Mouse (Mus musculus) hindbrain, embryonic 11.5 days (tissue): ENCODE measurements at regions not wholly inside any gene's neighbourhood (a gene's known extent, or its start where the extent isn't known, plus 50 kb on each side); places are given as distances from the start of the nearest gene placed in this dataset.
"Not testable (repeated sequence)": the region's sequence is repeated elsewhere in the genome, so short reads cannot be mapped to it uniquely, and the experiment has no call there.

ENCODE experiments used
- ATAC-seq: fragments of 200-750 bp; cut with Nextera tagmentation; 2 replicates; pipeline ENCODE4 v1.8.0; 2017; ENCODE audit warnings: mild to moderate bottlenecking, moderate TSS enrichment, moderate library complexity; ENCODE audit not compliant: low FRiP score
- DNase-seq: peaks from one replicate; pipeline ENCODE4 v3.0.0-alpha.2; 2015; ENCODE audit warnings: low spot score
- H3K27ac ChIP-seq: fragments of 300-500 bp; sonication (generic); 2 replicates; pipeline ENCODE4 v1.5.1; 2014; ENCODE audit warnings: mild to moderate bottlenecking, low read depth, low read length
- H3K27me3 ChIP-seq: fragments of 300-500 bp; sonication (generic); 2 replicates; pipeline ENCODE4 v1.6.1; 2014; ENCODE audit warnings: mild to moderate bottlenecking, low read length, moderate library complexity, mixed read lengths; ENCODE audit not compliant: control insufficient read depth, insufficient read depth
- H3K36me3 ChIP-seq: fragments of 300-500 bp; sonication (generic); 2 replicates; pipeline ENCODE4 v1.6.1; 2014; ENCODE audit warnings: mild to moderate bottlenecking, low read length, moderate library complexity, mixed read lengths; ENCODE audit not compliant: control insufficient read depth, insufficient read depth
- H3K4me1 ChIP-seq: fragments of 300-500 bp; sonication (generic); replicated peaks from 2 replicates; pipeline ENCODE4 v1.6.1; 2014; ENCODE audit warnings: low read length, mixed read lengths; ENCODE audit not compliant: control insufficient read depth, insufficient read depth
- H3K4me2 ChIP-seq: fragments of 300-500 bp; sonication (generic); replicated peaks from 2 replicates; pipeline ENCODE4 v1.6.1; 2014; ENCODE audit warnings: mild to moderate bottlenecking, low read depth, low read length
- H3K4me3 ChIP-seq: fragments of 300-500 bp; sonication (generic); 2 replicates; pipeline ENCODE4 v1.5.1; 2014; ENCODE audit warnings: low read depth, low read length
- H3K9ac ChIP-seq: fragments of 300-500 bp; sonication (generic); 2 replicates; pipeline ENCODE4 v1.6.1; 2014; ENCODE audit warnings: low read depth, low read length
- H3K9me3 ChIP-seq: fragments of 300-500 bp; sonication (generic); 2 replicates; pipeline ENCODE4 v1.6.1; 2016; ENCODE audit warnings: low read length; ENCODE audit not compliant: control insufficient read depth
- WGBS: fragments of 180-500 bp; shearing (Covaris S2); extraction: QIAGEN DNeasy Blood & Tissue Kit; methylation state at CpG from one replicate; pipeline ENCODE4 v1.1.7; 2014; 5-methylcytosine and 5-hydroxymethylcytosine counted together

DNA sequence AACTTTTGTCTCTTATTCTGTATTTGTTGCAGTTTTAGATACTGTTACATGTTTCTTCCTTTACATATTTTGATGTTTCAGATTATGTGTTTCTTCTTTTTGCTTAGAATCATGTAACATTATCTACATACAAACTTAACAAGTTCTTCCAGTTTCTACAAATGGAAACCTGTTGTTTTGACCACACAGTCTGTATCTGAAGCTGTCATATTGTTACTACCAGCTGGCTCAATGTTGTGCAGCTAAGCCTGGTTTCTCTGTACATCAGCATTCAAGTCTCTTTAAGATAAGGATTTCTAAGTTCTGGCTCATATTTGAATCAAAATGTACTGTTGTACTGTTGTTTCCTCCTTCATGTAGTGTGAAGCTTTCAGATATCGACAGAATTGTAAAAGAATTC, 65.4 kb upstream of the Vps41 start:
- no peak for DNase-seq
- Histone ChIP-seq H3K27ac (no peak overlapping the region), H3K9ac (no peak overlapping the region), H3K27me3 (no peaks in the 10 kb centered on the region), H3K9me3 (no peaks in the 10 kb centered on the region), H3K4me3 (no peak overlapping the region), H3K4me1 (no peaks in the 10 kb centered on the region), H3K4me2 (no peak overlapping the region), H3K36me3 (no peaks in the 10 kb centered on the region)
- no peak for ATAC-seq
- WGBS, result 96% methylated on average over 1 of the region's 1 CpGs

DNA sequence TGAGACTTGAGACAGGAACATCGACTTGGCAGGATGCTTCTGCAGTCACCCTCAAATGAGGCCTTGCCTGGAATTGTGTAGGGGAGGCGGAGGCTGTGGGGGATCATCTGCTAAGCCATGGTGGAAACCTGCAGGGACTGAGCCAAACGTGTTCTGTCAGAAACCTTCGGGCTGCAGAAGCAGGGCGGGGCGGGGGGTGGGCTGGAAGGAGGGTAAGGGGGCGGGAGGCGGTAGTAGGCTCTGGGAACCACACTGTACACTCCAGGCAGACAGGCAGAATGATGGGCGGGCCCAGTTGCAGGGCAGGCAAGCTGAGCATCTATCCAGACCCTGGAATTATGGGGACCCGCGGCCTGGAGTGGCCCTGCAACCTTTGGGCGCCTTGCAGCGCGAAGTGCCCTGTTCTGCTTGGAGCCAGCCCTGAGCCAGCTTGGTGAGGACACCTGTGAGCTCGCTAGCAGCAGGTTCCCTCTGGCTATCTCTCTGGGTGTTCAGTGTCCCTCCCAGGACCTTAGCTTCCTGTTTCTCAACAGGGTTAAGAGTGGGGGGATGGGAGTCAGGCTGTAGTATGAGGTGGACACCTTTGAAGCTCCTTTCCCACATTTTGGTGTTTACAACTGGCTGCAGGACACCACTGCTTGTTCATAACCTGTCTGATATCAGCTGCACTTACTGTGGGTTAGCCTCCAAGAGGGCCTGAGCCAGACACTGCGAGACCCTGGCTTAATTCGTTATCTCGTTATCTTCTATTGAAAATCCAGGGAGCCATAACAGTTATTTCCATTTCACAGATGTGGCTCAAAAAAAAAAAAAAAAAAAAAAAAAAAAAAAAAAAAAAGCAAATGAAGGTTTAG, 102.1 kb upstream of the Vps41 start:
- H3K4me3 ChIP-seq, result no peak overlapping the region
- H3K9me3 ChIP-seq, result no peaks in the 10 kb centered on the region
- H3K27me3 ChIP-seq, result no peaks in the 10 kb centered on the region
- H3K27ac ChIP-seq, result no peak overlapping the region
- H3K4me2 ChIP-seq, result no peak overlapping the region
- no peaks in the 10 kb centered on the region for H3K4me1 ChIP-seq
- WGBS, result 17% methylated on average over 18 of the region's 18 CpGs
- no peaks in the 10 kb centered on the region for H3K36me3 ChIP-seq
- ATAC-seq, result peak; percentile 69
- peak; percentile 28 for DNase-seq
- no peak overlapping the region for H3K9ac ChIP-seq

DNA sequence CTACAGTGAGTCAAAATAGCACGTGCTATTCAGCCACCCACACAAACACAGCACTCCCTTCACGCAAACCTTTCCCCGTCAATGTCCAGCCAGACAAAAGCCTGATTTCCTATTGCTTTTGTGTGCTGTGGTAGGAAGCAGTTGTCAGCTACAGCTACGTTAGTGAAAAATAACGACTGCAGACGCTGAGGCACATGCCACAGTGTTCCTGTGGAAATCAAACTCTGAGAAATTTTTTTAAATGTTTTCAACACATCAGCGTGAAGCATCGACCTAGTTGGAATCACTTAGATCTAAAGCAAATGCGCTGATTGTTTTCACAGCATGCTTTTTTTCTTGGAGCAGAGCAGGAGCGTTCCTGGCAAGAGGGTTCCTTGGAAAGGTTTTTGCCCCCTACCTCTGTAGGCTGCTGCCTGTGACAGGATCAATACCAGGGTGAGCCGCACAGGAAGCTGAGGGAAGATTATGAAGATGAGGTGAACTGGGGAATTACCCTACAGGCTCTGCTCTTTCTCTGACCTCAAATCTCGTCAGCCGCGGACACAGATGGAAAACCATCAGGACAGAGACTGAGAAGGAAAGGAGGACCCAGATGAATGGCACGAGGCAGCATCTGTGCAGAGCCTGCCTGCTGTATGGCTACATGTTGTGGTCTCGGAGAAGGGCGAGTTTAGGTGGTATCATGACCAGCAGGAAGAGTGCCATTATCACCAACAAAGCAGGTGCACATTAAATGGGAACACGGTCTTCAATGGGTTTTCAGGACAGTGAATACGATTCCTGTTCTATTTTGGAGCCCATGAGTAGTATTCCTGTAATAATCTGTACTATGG, 136.2 kb upstream of the Vps41 start:
- H3K4me1 ChIP-seq, result no peaks in the 10 kb centered on the region
- no peak overlapping the region for H3K27ac ChIP-seq
- no peaks in the 10 kb centered on the region for H3K9me3 ChIP-seq
- no peak; the same call in 1 of the 2 replicates for ATAC-seq
- no peak overlapping the region for H3K9ac ChIP-seq
- 41% methylated on average over 19 of the region's 19 CpGs for WGBS
- H3K4me3 ChIP-seq, result no peak overlapping the region
- no peaks in the 10 kb centered on the region for H3K27me3 ChIP-seq
- no peaks in the 10 kb centered on the region for H3K36me3 ChIP-seq
- DNase-seq, result peak; percentile 7
- H3K4me2 ChIP-seq, result no peak overlapping the region; the same call in 1 of the 2 replicates

DNA sequence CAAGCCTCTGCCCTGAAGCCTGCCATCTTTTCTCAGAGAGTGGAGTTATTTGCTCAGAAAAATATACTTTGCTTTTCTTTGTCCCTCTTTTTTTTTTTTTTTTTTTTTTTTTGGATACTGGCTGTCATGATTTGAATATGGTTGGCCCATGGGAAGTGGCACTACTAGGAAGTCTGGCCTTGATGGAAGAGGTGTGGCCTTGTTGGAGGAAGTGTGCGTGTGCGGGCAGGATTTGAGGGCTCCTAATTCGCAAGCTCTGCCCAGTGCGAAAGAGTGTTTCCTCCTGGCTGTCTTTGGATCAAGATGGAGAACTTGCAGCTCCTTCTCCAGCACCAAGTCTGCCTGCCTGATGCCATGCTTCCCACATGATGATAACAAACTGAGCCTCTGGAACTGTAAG, 141.1 kb upstream of the Vps41 start:
- Histone ChIP-seq H3K9ac (no peak overlapping the region), H3K4me2 (no peak overlapping the region), H3K9me3 (no peaks in the 10 kb centered on the region), H3K36me3 (no peaks in the 10 kb centered on the region), H3K27me3 (no peaks in the 10 kb centered on the region), H3K4me3 (no peak overlapping the region), H3K4me1 (no peaks in the 10 kb centered on the region), H3K27ac (no peak overlapping the region)
- 76% methylated on average over 4 of the region's 4 CpGs for WGBS
- DNase-seq (no peak), ATAC-seq (no peak; the same call in 1 of the 2 replicates)

DNA sequence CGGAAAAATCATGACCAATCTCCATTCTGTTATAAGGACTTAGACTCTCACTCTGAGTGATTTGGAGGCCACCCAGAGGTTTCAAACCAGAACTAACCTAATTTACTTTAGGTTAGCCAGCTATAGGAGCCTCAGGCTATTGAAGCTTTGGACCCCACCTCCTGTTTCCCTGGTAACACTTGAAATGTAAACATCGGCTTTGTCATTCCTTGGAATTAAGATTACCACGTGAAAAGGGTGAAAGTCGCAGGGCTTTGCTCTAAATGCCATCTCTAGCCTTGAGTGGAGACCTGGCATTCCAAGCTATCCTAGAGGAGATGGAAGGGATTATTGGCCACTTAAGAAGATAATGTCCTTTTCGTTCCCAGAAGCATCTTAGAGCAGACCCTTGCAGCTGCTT, 141.5 kb upstream of the Vps41 start:
- Histone ChIP-seq H3K4me3 (no peak overlapping the region), H3K9ac (no peak overlapping the region), H3K4me2 (no peak overlapping the region), H3K27ac (no peak overlapping the region), H3K9me3 (no peaks in the 10 kb centered on the region), H3K4me1 (no peaks in the 10 kb centered on the region), H3K36me3 (no peaks in the 10 kb centered on the region), H3K27me3 (no peaks in the 10 kb centered on the region)
- 5% methylated on average over 5 of the region's 5 CpGs for WGBS
- ATAC-seq (peak; percentile 79), DNase-seq (peak; percentile 49)

DNA sequence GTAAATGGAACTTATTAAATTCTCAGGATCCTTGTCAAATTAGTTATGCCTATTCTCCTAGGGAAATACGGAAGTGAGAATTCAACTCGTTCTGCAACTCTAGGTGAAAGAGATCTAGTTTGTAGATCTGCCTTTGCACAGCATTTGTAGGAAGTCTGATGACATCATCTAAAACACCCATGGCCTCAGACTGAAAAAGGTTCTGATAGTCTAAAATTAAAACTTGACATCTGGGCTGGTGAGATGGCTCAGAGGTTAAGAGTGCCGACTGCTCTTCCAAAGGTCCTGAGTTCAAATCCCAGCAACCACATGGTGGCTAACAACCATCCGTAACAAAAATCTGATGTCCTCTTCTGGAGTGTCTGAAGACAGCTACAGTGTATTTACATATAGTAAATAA, 144.5 kb upstream of the Pou6f2 start:
- H3K4me2 ChIP-seq, DNase-seq, H3K9ac ChIP-seq, H3K36me3 ChIP-seq, H3K27me3 ChIP-seq, H3K4me3 ChIP-seq, H3K9me3 ChIP-seq, H3K4me1 ChIP-seq, H3K27ac ChIP-seq, ATAC-seq: not testable (repeated sequence)
- WGBS, result 92% methylated on average over 4 of the region's 4 CpGs

DNA sequence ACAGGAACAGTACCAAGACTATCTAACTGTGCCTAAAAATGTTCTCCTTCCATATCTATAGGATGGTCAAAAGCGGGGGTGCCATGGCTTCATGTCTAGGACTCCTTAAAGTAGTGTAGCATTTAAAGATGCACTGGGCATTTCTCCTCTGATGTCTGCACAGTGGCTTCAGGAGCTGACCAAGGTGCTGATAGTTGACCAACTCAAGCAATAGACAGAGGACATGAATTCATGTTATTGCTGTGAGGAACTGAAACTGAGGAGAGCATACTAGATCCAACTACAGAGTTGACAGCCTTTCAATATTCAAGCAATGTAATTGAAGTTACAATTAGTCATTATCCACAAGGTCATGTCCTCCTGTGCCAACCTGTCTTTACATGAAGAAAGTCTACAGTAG, 133.0 kb upstream of the Pou6f2 start:
- no peaks in the 10 kb centered on the region for H3K36me3 ChIP-seq
- H3K27ac ChIP-seq, result no peak overlapping the region
- 53% methylated on average over 1 of the region's 1 CpGs for WGBS
- no peaks in the 10 kb centered on the region for H3K9me3 ChIP-seq
- peak; percentile 28 for DNase-seq
- H3K4me2 ChIP-seq, result no peak overlapping the region
- H3K9ac ChIP-seq, result no peak overlapping the region
- no peaks in the 10 kb centered on the region for H3K4me1 ChIP-seq
- ATAC-seq, result no peak
- no peak overlapping the region for H3K4me3 ChIP-seq
- no peaks in the 10 kb centered on the region for H3K27me3 ChIP-seq

DNA sequence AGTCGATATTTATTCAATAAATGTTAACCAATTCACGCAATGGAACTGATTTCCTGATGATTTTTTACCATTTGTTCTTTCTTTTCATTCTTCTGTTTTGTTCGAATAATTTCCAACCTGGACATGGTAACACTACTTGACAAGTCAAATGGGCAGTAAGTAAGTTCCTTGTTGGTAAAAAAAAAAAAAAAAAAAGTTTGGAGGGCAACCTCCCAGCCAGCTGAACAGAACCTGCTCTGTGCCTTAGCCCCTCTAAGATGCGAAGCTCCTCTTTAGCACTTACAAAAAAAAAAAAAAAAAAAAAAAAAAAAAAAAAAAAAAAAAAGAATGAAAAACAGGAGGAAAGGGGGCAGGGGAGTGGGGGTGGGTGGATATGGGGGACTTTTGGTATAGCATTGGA, 100.7 kb upstream of the Pou6f2 start:
- H3K4me2 ChIP-seq, result peak overlapping the region; percentile 26
- no peak for ATAC-seq
- no peaks in the 10 kb centered on the region for H3K36me3 ChIP-seq
- H3K4me1 ChIP-seq, result no peaks in the 10 kb centered on the region
- no peak overlapping the region for H3K9ac ChIP-seq
- no peak overlapping the region for H3K27ac ChIP-seq
- H3K27me3 ChIP-seq, result no peaks in the 10 kb centered on the region
- no peak overlapping the region for H3K4me3 ChIP-seq
- no peaks in the 10 kb centered on the region for H3K9me3 ChIP-seq
- no peak for DNase-seq
- WGBS, result 27% methylated on average over 4 of the region's 4 CpGs
